Mouse (Mus musculus): ENCODE results near the gene Klhl5.

GRCm38 (mm10) chr5:65101621-65102020, 5.7 kb upstream of the Klhl5 start:
- TF ChIP-seq CTCF (IDR thresholded peaks at IDR 0.05) = no peak
- no peak for TF ChIP-seq EP300 (IDR thresholded peaks at IDR 0.05)
